ENCODE assay signal across 16 mouse cellular contexts in genomic region chr2:75183293-75183692, GRCm38 (mm10).
"Had no signal": no experiment of that assay in that cellular context is flagged by ENCODE, and none has a peak within 500 bp of the region (broad histone marks: within the 10 kb centered on the region; RNA-seq: fewer than 3 reads in every experiment).

No protein-coding gene starts in this region.

- H3K4me3 ChIP-seq: layer of hippocampus, adult 2 months; liver, embryonic 13.5 days; lung, embryonic 15.5 days; megakaryocyte, embryonic 14.5 days; midbrain, embryonic 12.5 days; neural tube, embryonic 12.5 days; stomach, embryonic 15.5 days had no signal

- H3K9ac ChIP-seq: liver, embryonic 13.5 days; liver, postnatal 0 days; lung, embryonic 15.5 days; midbrain, embryonic 12.5 days; neural tube, embryonic 12.5 days; stomach, embryonic 15.5 days had no signal

- H3K27me3 ChIP-seq: liver, embryonic 13.5 days; lung, embryonic 15.5 days; megakaryocyte, embryonic 14.5 days; neural tube, embryonic 12.5 days; stomach, embryonic 15.5 days had no signal

- H3K4me1 ChIP-seq: liver, embryonic 13.5 days; lung, embryonic 15.5 days; megakaryocyte, embryonic 14.5 days; neural tube, embryonic 12.5 days; stomach, embryonic 15.5 days had no signal

- H3K9me3 ChIP-seq: liver, embryonic 13.5 days; lung, embryonic 15.5 days; megakaryocyte, embryonic 14.5 days; midbrain, embryonic 12.5 days; neural tube, embryonic 12.5 days; stomach, embryonic 15.5 days had no signal

- DNase-seq: kidney, postnatal 4 days; left cerebral cortex, postnatal 4 days; liver; liver, embryonic 13.5 days; liver, postnatal 0 days; lung, postnatal 14 days; right cerebral cortex, postnatal 14 days; thymus, postnatal 36 days had no signal

- H3K36me3 ChIP-seq: liver, embryonic 13.5 days; lung, embryonic 15.5 days; midbrain, embryonic 12.5 days; neural tube, embryonic 12.5 days; stomach, embryonic 15.5 days had no signal

- H3K27ac ChIP-seq: layer of hippocampus, adult 2 months; liver, embryonic 13.5 days; lung, embryonic 15.5 days; macrophage; midbrain, embryonic 12.5 days; neural tube, embryonic 12.5 days; stomach, embryonic 15.5 days had no signal

- ATAC-seq: intestine, postnatal 0 days; liver, postnatal 0 days had no signal

- H3K4me2 ChIP-seq: liver, embryonic 13.5 days; lung, embryonic 15.5 days; midbrain, embryonic 12.5 days; neural tube, embryonic 12.5 days; stomach, embryonic 15.5 days had no signal
